Mouse (Mus musculus): Measurements from ENCODE around the gene Metrnl. TPM values are rescaled to one million over a fixed set of nuclear protein-coding genes. Genes with fewer than 3 reads are reported as not detected.

Gene Metrnl
- polyA plus RNA-seq, 1 experiment: 32.4 TPM

- TF ChIP-seq FOSL1 (IDR thresholded peaks at IDR 0.05; ENCODE audit: insufficient read depth, low read length, poor library complexity, severe bottlenecking) (no peak), MAX (IDR thresholded peaks at IDR 0.05) (no peak), MYOG (IDR thresholded peaks at IDR 0.05; ENCODE audit: control insufficient read depth, extremely low read depth, insufficient read length) (no peak), CTCF (IDR thresholded peaks at IDR 0.05; ENCODE audit: control insufficient read depth, insufficient read depth, insufficient read length) (no peak), USF1 (IDR thresholded peaks at IDR 0.05; ENCODE audit: low read depth) (no peak), CEBPB (IDR thresholded peaks at IDR 0.05; ENCODE audit: low read depth) (no peak), MYOD1 (IDR thresholded peaks at IDR 0.05; ENCODE audit: control insufficient read depth, insufficient read length, low read depth) (no peak)
- peaks cover 26% of the 10 kb centered on the region for H3K36me3 ChIP-seq (ENCODE audit: control insufficient read depth, insufficient read depth)
- peaks cover 2% of the 10 kb centered on the region for H3K79me3 ChIP-seq (ENCODE audit: low read depth)
- no peak overlapping the region for H3ac ChIP-seq (ENCODE audit: control insufficient read depth, insufficient read length, low read depth)
- no peak overlapping the region for H3K4me3 ChIP-seq (ENCODE audit: insufficient read depth, poor library complexity, severe bottlenecking)
- H3K27me3 ChIP-seq (ENCODE audit: control insufficient read depth, insufficient read depth, insufficient read length): no peaks in the 10 kb centered on the region
- H3K79me2 ChIP-seq (ENCODE audit: control insufficient read depth, insufficient read depth): no peaks in the 10 kb centered on the region
Measured at GRCm38 (mm10) chr11:121713569-121713968, 12.2 kb downstream of the Metrnl start.

GRCm38 (mm10) chr11:121714745-121715485 is 13.6 kb downstream of the Metrnl start:
- no peaks in the 10 kb centered on the region for H3K79me2 ChIP-seq (ENCODE audit: control insufficient read depth, insufficient read depth)
- TF ChIP-seq MAX (IDR thresholded peaks at IDR 0.05) (no peak), MYOG (IDR thresholded peaks at IDR 0.05; ENCODE audit: control insufficient read depth, extremely low read depth, insufficient read length) (no peak), CTCF (IDR thresholded peaks at IDR 0.05; ENCODE audit: control insufficient read depth, insufficient read depth, insufficient read length) (no peak), CEBPB (IDR thresholded peaks at IDR 0.05; ENCODE audit: low read depth) (no peak), FOSL1 (IDR thresholded peaks at IDR 0.05; ENCODE audit: insufficient read depth, low read length, poor library complexity, severe bottlenecking) (no peak), MYOD1 (IDR thresholded peaks at IDR 0.05; ENCODE audit: control insufficient read depth, insufficient read length, low read depth) (no peak)

GRCm38 (mm10) chr11:121717724-121718123 is 16.4 kb downstream of the Metrnl start:
- peaks cover 21% of the 10 kb centered on the region for H3K36me3 ChIP-seq (ENCODE audit: control insufficient read depth, insufficient read depth)
- no peak overlapping the region for H3ac ChIP-seq (ENCODE audit: control insufficient read depth, insufficient read length, low read depth)
- H3K4me3 ChIP-seq (ENCODE audit: insufficient read depth, poor library complexity, severe bottlenecking): no peak overlapping the region
- no peaks in the 10 kb centered on the region for H3K27me3 ChIP-seq (ENCODE audit: control insufficient read depth, insufficient read depth, insufficient read length)
- no peaks in the 10 kb centered on the region for H3K79me2 ChIP-seq (ENCODE audit: control insufficient read depth, insufficient read depth)
- H3K79me3 ChIP-seq (ENCODE audit: low read depth): peaks cover 2% of the 10 kb centered on the region
- TF ChIP-seq MYOD1 (IDR thresholded peaks at IDR 0.05; ENCODE audit: control insufficient read depth, insufficient read length, low read depth): no peak

More at GRCm38 (mm10) chr11:121714745-121715485, 13.6 kb downstream of the Metrnl start:
- no peak overlapping the region for H3K4me3 ChIP-seq (ENCODE audit: insufficient read depth, poor library complexity, severe bottlenecking)
- peaks cover 2% of the 10 kb centered on the region for H3K79me3 ChIP-seq (ENCODE audit: low read depth)
- no peaks in the 10 kb centered on the region for H3K27me3 ChIP-seq (ENCODE audit: control insufficient read depth, insufficient read depth, insufficient read length)
- H3K36me3 ChIP-seq (ENCODE audit: control insufficient read depth, insufficient read depth): peaks cover 21% of the 10 kb centered on the region
- H3ac ChIP-seq (ENCODE audit: control insufficient read depth, insufficient read length, low read depth): no peak overlapping the region

- Histone ChIP-seq H3K4me3 (ENCODE audit: insufficient read depth, poor library complexity, severe bottlenecking) (no peak overlapping the region), H3ac (ENCODE audit: control insufficient read depth, insufficient read length, low read depth) (no peak overlapping the region), H3K79me3 (ENCODE audit: low read depth) (no peaks in the 10 kb centered on the region), H3K27me3 (ENCODE audit: control insufficient read depth, insufficient read depth, insufficient read length) (no peaks in the 10 kb centered on the region), H3K36me3 (ENCODE audit: control insufficient read depth, insufficient read depth) (peaks cover 10% of the 10 kb centered on the region), H3K79me2 (ENCODE audit: control insufficient read depth, insufficient read depth) (no peaks in the 10 kb centered on the region)
- TF ChIP-seq MYOD1 (IDR thresholded peaks at IDR 0.05; ENCODE audit: control insufficient read depth, insufficient read length, low read depth): no peak
- no peak for TF ChIP-seq CTCF (IDR thresholded peaks at IDR 0.05; ENCODE audit: control insufficient read depth, insufficient read depth, insufficient read length)
Measured at GRCm38 (mm10) chr11:121720752-121721151, 19.4 kb downstream of the Metrnl start.

- H3K79me2 ChIP-seq (ENCODE audit: control insufficient read depth, insufficient read depth): no peaks in the 10 kb centered on the region
- no peaks in the 10 kb centered on the region for H3K79me3 ChIP-seq (ENCODE audit: low read depth)
- no peak for TF ChIP-seq FOSL1 (IDR thresholded peaks at IDR 0.05; ENCODE audit: insufficient read depth, low read length, poor library complexity, severe bottlenecking)
- TF ChIP-seq MAX (IDR thresholded peaks at IDR 0.05): no peak
- no peak for TF ChIP-seq CTCF (IDR thresholded peaks at IDR 0.05; ENCODE audit: control insufficient read depth, insufficient read depth, insufficient read length)
- no peak for TF ChIP-seq CEBPB (IDR thresholded peaks at IDR 0.05; ENCODE audit: low read depth)
- no peak for TF ChIP-seq MYOG (IDR thresholded peaks at IDR 0.05; ENCODE audit: control insufficient read depth, extremely low read depth, insufficient read length)
- TF ChIP-seq MYOD1 (IDR thresholded peaks at IDR 0.05; ENCODE audit: control insufficient read depth, insufficient read length, low read depth): no peak
- no peak for TF ChIP-seq USF1 (IDR thresholded peaks at IDR 0.05; ENCODE audit: low read depth)
- no peak overlapping the region for H3K4me3 ChIP-seq (ENCODE audit: insufficient read depth, poor library complexity, severe bottlenecking)
- H3ac ChIP-seq (ENCODE audit: control insufficient read depth, insufficient read length, low read depth): no peak overlapping the region
- no peaks in the 10 kb centered on the region for H3K36me3 ChIP-seq (ENCODE audit: control insufficient read depth, insufficient read depth)
- no peaks in the 10 kb centered on the region for H3K27me3 ChIP-seq (ENCODE audit: control insufficient read depth, insufficient read depth, insufficient read length)
Measured at GRCm38 (mm10) chr11:121722434-121722833, 21.1 kb downstream of the Metrnl start.

GRCm38 (mm10) chr11:121726625-121727024 is 25.3 kb downstream of the Metrnl start:
- no peak overlapping the region for H3K4me3 ChIP-seq (ENCODE audit: insufficient read depth, poor library complexity, severe bottlenecking)
- TF ChIP-seq FOSL1 (IDR thresholded peaks at IDR 0.05; ENCODE audit: insufficient read depth, low read length, poor library complexity, severe bottlenecking) (no peak), USF1 (IDR thresholded peaks at IDR 0.05; ENCODE audit: low read depth) (no peak), CEBPB (IDR thresholded peaks at IDR 0.05; ENCODE audit: low read depth) (no peak), MYOD1 (IDR thresholded peaks at IDR 0.05; ENCODE audit: control insufficient read depth, insufficient read length, low read depth) (no peak), MYOG (IDR thresholded peaks at IDR 0.05; ENCODE audit: control insufficient read depth, extremely low read depth, insufficient read length) (no peak), CTCF (IDR thresholded peaks at IDR 0.05; ENCODE audit: control insufficient read depth, insufficient read depth, insufficient read length) (no peak), MAX (IDR thresholded peaks at IDR 0.05) (no peak)
- H3K79me2 ChIP-seq (ENCODE audit: control insufficient read depth, insufficient read depth): no peaks in the 10 kb centered on the region
- no peaks in the 10 kb centered on the region for H3K27me3 ChIP-seq (ENCODE audit: control insufficient read depth, insufficient read depth, insufficient read length)
- no peaks in the 10 kb centered on the region for H3K36me3 ChIP-seq (ENCODE audit: control insufficient read depth, insufficient read depth)
- no peaks in the 10 kb centered on the region for H3K79me3 ChIP-seq (ENCODE audit: low read depth)
- H3ac ChIP-seq (ENCODE audit: control insufficient read depth, insufficient read length, low read depth): no peak overlapping the region

All from C2C12 (cell line).